Mouse (Mus musculus) heart, embryonic 10.5 days (tissue): ENCODE results near the gene Styk1. TPM values are rescaled to one million over a fixed set of nuclear protein-coding genes. Genes with fewer than 3 reads are reported as not detected.

ENCODE experiments used
- polyA plus RNA-seq: library from polyadenylated mRNA; unstranded; fragments of >200 nt; fragmentation: Nextera tagmentation; extraction: Ambion mirVana; gene quantifications from 2 replicates; pipeline ENCODE4 v1.2.1, GENCODE M21; 2016

The Styk1 gene
- polyA plus RNA-seq, 1 experiment from 2014 or later, result 1.0 TPM

Other genes starting within 250 kb of the Styk1 start
- not detected in 2 replicates for gene Klra2, start 106.2 kb downstream of the Styk1 start, polyA plus RNA-seq
- gene Magohb, start 60.4 kb downstream of the Styk1 start, polyA plus RNA-seq, result 45.9 and 52.2 TPM in 2 replicates
- 37.6 and 48.9 TPM in 2 replicates for gene Ybx3, start 34.9 kb upstream of the Styk1 start, polyA plus RNA-seq
- not detected in 2 replicates for gene 5430401F13Rik, start 132.8 kb upstream of the Styk1 start, polyA plus RNA-seq
- not detected in 2 replicates for gene Gm6619, start 132.8 kb upstream of the Styk1 start, polyA plus RNA-seq